Mouse (Mus musculus) cerebellum, adult 9-11 months (tissue): Measurements from ENCODE around the gene Gm9913.

Source experiments
- DNase-seq: peaks from one replicate; pipeline ENCODE4 v3.0.0; 2022

Gm9913 gene

GRCm38 (mm10) chr2:125505006-125505745 lies at the start of gene Gm9913:
Gm9913 (plus strand) TSS chr2:125505089.
- no peak for DNase-seq

- no peak for DNase-seq
Measured at GRCm38 (mm10) chr2:125456059-125456789, 48.7 kb upstream of the Gm9913 start.

GRCm38 (mm10) chr2:125459087-125459486 lies 45.8 kb upstream of the Gm9913 start:
- no peak for DNase-seq

GRCm38 (mm10) chr2:125464036-125464435 lies 40.9 kb upstream of the Gm9913 start:
- no peak for DNase-seq

GRCm38 (mm10) chr2:125470553-125471295 lies 34.2 kb upstream of the Gm9913 start:
- DNase-seq, result no peak

- no peak for DNase-seq
Measured at GRCm38 (mm10) chr2:125471721-125472120, 33.2 kb upstream of the Gm9913 start.

- no peak for DNase-seq
Measured at GRCm38 (mm10) chr2:125473228-125473627, 31.7 kb upstream of the Gm9913 start.

- no peak for DNase-seq
Measured at GRCm38 (mm10) chr2:125474690-125475089, 30.2 kb upstream of the Gm9913 start.

GRCm38 (mm10) chr2:125476231-125476630 lies 28.7 kb upstream of the Gm9913 start:
- no peak for DNase-seq

GRCm38 (mm10) chr2:125477367-125477766 lies 27.5 kb upstream of the Gm9913 start:
- DNase-seq, result no peak

GRCm38 (mm10) chr2:125478705-125479104 lies 26.2 kb upstream of the Gm9913 start:
- DNase-seq, result no peak

GRCm38 (mm10) chr2:125480057-125480456 lies 24.8 kb upstream of the Gm9913 start:
- no peak for DNase-seq

- DNase-seq, result no peak
Measured at GRCm38 (mm10) chr2:125481116-125481515, 23.8 kb upstream of the Gm9913 start.

- no peak for DNase-seq
Measured at GRCm38 (mm10) chr2:125481531-125482317, 23.2 kb upstream of the Gm9913 start.

- no peak for DNase-seq
Measured at GRCm38 (mm10) chr2:125484164-125484563, 20.7 kb upstream of the Gm9913 start.

GRCm38 (mm10) chr2:125484910-125485309 lies 20.0 kb upstream of the Gm9913 start:
- no peak for DNase-seq

- no peak for DNase-seq
Measured at GRCm38 (mm10) chr2:125489979-125490378, 14.9 kb upstream of the Gm9913 start.

- no peak for DNase-seq
Measured at GRCm38 (mm10) chr2:125492050-125492900, 12.6 kb upstream of the Gm9913 start.

- no peak for DNase-seq
Measured at GRCm38 (mm10) chr2:125494291-125494690, 10.6 kb upstream of the Gm9913 start.

- no peak for DNase-seq
Measured at GRCm38 (mm10) chr2:125494831-125495812, 9.8 kb upstream of the Gm9913 start.
